Mouse (Mus musculus) erythroid progenitor cell, adult 5-6 weeks (primary cell): ENCODE measurements around the gene Dlst. TPM values are rescaled to one million over a fixed set of nuclear protein-coding genes. Genes with fewer than 3 reads are reported as not detected.

ENCODE experiments used
- ATAC-seq: replicated peaks from 2 replicates; pipeline ENCODE4 v1.8.0; 2016; ENCODE audit warnings: moderate number of reproducible peaks, mild to moderate bottlenecking, moderate TSS enrichment, inconsistent platforms; ENCODE audit not compliant: poor library complexity, low FRiP score, severe bottlenecking
- total RNA-seq, 2 experiments: library from RNA; stranded (forward) in 1 of 2; stranded (reverse) in 1 of 2; fragments of 150-400 nt in 1 of 2; fragments of 186-747, 209-891 nt in 1 of 2; gene quantifications; 2 replicates each; pipeline versions ENCODE4 v1.2.3 to v1.2.4; 2015 to 2017; ENCODE audit warnings: low replicate concordance in 2 of 2

Dlst gene
- 106 and 118 TPM in 2 replicates for total RNA-seq (2015; ENCODE audit: low replicate concordance)
- total RNA-seq (2017; ENCODE audit: low replicate concordance), result 181 and 293 TPM in 2 replicates

DNA sequence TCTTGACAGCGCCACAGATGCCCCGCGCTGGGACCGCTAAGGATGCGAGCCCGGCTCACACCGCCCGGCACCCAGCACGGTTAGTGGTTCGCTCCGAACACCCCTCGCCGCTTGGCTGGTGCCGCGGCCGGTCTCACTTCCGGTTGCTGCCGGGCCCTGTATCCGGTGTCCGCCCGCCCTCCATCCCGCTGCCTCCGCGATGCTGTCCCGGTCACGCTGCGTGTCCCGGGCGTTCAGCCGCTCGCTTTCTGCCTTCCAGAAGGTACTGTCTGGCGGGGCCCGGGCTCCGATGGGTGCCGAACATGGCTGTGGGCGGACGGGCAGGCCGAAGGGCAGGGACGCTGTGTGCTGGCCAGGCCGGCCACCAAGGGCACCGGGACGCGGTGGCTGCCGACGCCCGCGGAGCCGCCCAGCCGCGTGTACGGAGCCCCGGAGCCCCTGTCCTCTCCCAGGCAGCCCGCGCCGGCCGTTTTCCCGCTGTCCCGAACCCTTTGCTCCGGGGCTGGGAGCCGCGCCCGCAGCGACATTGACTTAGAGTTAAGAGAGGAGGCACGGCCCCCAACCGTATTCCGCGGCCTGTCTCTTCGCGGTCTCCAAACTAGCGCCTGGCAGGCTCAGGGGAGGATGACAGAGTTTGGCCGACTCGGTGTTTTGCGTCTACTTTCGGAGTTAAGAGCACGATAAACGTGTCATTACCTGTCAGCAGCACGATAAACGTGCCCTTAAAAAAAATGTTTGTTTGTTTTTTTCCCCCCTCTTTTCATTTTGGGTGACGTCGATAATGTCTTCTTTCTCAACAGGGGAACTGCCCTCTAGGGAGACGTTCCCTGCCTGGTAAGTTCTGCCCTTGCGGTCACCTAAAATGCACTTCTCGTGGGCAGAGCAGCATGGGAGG, at the start of gene Dlst, which contains the start of gene Prox2:
TSS of gene Dlst (plus strand) at position 136 of the 895 bp plus-strand sequence.
TSS of gene Prox2 (minus strand) at position 62 of the 895 bp plus-strand sequence.
- ATAC-seq, result peak; percentile 92

DNA sequence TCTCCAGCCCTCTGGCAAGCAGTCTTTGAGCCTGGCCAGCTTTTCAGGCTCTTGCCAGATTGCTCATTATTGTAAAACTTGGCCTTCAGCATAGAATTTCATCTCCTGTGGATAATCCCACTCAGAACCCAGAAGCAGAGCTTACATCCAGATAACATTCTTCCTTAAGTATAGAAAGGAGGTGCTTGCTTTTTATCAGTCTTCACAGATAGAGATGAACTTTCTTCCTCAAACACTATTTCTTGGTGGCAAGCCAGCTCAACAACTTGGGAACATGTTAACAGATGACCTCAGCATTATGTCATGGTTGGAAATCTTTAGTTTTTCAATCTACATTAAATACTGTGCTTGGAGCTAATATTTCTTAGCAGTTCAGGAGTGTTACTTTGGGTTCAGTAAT, 39.6 kb upstream of the Dlst start:
- ATAC-seq, result no peak

DNA sequence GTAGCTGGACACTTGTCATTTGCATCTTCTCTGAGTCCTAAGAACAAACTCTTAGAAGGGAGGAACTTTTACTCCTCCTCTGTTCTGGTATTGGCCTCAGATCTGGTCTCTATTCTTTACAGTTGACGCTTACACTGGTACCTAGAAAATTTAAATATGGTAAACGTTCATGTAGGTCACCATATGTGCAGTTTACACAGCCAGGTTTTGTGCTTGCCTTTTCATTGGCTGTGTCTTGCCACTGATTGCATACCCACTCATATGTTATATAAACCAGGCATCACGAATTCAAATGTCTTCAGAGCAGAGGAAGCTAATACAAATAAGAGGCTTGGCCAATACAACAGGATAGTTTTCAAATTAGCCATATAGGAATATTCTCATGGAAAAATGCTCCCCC, 33.5 kb upstream of the Dlst start:
- ATAC-seq, result no peak

DNA sequence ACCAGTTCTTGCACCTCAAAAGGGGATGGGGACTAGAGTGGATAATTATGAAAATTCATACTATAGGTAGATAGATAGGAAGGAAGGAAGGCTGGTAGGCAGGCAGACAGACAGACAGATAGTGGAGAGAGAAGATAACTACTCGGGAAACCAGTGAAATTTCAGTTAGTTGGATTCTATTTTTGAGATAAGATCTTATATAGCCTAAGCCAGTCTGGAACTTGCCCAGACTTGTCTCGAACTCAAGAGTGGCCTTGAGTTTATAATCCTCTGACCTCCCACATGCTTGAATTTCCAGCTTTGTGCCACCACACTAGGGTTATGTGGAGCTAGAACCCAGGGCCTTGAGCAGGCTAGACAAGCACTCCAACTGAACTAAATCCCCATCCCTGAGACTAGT, 26.4 kb upstream of the Dlst start:
- 0 out of 2 replicates have a peak, but pooled peaks have one; percentile 45 for ATAC-seq

DNA sequence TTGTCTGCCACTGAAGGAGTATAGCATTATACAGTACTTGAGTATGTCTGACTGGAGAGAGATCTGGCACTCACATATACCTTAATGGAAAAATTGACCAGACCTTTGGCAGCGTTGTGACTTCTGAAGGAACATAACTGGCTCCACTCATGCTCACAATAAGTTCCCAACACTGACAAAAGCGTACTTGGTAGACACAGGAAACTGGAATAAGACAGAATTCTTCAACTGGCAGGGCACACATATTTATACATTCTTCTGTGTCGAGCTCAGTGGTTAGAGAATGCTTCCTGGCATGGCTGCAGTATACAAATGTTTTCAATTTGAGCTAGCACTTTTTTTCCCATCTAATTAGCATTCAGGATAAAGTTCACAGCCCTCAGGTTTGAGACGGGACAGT, 25.7 kb upstream of the Dlst start:
- no peak for ATAC-seq

DNA sequence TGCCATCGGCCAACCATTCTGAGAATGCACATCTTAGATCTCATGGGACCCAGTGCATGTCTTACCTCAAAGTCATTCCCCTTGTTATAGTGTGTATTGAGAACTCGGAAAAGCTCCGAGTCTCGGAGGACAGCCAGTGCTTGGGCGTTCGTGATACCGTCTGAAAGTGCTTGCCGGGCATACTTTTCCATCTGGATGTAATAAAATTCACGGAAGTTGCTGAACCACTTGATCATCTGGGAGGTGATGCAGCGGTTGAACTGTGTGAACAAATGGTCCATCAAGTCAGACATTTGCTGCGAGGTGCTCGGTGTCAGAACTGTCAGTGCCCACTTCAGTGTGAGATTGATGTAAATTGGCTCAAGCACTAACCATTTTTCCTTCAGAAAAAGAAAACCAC, 22.8 kb upstream of the Dlst start:
- ATAC-seq, result no peak

DNA sequence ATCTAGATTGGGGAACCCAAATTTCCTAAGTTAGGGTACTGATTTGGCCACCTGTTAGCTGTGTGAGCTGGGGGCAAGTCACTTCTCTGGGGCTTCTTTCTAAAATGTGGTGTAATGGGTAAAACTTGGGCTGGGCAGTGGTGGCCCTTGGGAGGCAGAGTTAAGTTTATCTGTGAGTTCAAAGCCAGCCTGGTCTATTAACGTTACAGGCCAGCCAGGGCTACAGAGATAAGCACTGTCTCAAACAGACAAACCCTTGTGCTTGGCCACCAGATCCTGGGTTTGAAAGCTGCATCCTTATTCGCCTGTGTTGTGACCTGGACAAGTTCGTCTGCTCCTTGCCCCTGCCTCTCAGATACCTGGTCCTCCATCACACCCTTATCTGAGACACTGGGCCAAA, 19.4 kb upstream of the Dlst start:
- ATAC-seq, result 0 out of 2 replicates have a peak, but pooled peaks have one; percentile 41

DNA sequence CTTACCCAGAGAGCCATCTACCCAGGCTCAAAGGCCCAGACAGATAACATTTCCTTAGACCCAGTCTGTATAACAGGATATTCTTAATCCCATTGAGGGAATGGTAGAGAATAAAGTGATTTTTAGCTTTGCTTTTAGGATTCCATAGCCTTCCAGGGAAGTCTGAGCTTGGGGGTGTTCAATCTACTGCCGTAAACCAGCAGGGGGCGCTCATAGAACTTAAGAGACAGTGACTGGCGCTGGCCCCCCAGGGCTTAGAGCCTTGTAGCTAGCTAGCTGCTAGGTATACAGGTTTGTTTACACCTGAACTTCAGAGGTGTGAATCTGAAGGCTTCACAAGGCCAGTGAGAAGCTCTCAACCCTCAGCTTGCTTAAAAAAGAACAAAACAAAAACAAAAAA, 18.4 kb upstream of the Dlst start:
- peak; percentile 74 for ATAC-seq

DNA sequence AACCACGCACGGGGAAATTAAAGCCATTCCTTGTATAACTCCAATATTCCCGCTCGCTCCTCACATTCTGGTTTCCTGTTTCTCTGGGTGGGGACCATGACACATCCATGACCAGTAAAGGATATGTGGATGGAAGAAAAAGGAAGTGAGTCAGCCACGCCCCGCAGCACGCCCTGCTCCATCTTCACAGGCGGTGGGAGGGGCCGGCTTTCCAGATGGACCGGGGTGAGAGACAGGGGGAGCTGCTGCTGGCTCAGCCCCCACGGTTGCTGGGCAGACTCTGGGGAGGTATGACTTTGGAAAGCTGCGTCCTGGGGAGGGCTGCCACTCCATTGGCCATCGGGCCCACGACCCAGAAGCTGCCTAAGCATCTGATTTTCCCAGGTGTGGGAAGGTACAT, 16.6 kb upstream of the Dlst start:
- ATAC-seq, result no peak

DNA sequence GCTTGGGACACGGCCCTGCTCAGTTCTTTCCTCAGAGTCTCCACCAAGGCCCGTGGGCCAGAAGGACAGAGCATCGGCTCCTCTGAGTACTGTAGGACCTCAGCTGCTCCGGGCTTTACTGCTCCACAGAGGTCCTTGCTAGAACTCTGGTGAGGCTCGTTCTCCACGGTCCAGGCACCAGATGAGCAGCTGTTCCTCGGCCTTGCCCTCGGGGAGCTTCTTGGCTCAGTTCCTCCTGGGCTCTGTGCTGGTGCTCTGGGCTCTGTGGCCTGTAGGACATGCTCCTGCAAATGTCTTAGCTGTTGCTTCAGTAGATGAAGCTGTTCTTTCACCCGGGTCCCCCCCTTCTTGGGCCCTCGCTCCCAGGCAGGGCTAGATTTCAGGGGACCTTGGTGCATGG, 15.9 kb upstream of the Dlst start:
- no peak for ATAC-seq

DNA sequence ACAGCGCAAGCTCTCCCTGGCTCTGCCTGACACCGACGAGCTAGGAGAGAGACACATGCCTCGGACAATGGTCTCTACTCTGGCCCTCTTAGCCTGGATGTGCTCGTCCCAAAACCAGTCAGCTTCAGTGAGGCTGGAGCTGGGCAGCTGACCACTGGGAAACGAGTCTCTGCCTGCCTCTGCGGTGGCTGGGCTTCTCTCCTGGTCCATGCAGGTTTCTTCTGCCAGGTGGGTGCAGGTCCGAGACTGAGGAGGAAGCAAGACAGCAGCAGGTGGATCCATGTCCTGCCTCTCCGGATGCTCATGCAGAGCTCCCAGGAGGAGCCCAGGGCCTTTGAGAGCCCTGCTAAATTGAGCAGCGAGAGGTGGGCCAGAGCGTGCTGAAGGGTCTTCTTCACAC, 15.5 kb upstream of the Dlst start:
- no peak for ATAC-seq

DNA sequence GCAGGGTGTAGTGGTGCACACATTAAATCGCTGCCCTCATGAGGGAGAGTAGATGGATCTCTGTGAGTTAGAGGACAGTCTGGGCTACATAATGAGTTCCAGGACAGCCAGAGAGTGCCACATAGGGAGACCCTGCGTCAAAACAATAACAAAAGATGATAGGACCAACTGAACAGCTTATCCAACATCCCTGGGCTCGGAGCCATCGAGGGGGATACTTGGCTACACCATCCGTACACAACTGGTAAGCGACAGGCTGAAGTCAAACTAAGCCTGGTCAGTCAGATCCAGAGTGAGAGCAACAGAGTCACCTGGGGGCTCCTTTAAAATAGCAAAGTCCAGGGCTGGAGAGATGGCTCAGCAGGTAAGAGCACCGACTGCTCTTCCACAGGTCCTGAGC, 14.8 kb upstream of the Dlst start:
- ATAC-seq, result no peak

DNA sequence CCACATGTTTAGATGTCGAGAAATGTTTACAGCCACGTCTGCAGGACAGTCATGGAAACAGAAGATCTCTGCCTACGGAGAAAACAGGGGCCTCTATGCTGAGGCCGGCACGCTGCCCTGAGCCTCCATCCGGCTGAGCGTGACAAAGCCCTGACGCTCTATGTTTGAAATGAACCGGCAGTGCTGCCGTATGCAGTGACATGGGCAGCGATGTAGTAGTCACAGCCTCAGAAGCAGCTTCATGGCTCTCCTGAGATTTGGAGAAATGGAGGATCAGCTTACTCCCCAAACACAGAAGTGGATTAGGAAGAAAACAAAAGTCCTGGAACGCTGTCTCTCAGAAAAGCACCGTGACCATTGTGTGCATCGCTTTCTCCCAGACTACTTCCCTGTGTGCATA, 9.6 kb upstream of the Dlst start:
- no peak for ATAC-seq

DNA sequence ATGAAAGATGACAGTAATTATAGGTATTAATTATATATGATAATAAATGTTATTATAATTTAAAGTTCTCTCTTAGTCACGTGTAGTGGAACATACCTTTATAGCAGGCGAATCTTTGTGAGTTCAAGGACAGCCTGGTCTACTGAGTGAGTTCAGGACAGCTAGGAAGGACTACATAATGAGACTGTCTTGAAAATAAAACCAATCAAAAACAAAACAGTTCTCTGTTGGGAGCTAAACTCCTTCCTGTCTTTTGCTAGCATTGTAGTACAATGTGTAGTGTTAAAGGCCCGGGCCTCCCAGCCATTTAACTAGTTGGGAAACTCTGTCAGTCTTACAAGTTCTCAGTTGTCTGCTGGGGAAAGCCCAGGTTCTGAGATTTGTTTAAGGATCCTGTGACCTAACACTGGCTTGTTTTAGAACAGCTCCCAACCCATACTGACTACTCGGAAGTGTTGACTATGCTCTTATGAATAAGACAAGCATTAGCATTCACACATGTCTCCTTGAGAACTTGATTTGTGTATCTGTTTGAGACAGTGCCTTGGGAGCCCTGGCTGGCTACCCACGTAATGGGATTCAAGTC, 9.0 kb upstream of the Dlst start:
- ATAC-seq, result no peak

DNA sequence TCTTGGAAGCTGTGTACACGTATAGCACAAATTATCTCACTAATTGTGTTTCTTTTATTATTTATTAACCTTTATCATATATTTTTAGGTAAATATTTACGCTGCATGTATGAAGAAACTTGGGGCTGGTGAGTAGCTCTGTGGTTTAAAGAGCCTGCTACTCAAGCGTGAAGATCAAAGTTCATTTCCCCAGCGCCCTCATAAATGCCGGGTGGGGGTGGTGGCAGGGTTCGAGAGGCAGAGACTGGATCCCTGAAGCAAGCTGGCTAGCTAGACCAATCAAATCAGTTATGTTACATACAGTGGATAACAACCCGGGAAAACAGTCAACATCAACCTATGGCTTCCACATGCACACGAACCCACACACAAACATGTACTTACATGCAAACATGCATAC, 7.5 kb upstream of the Dlst start:
- ATAC-seq, result no peak

DNA sequence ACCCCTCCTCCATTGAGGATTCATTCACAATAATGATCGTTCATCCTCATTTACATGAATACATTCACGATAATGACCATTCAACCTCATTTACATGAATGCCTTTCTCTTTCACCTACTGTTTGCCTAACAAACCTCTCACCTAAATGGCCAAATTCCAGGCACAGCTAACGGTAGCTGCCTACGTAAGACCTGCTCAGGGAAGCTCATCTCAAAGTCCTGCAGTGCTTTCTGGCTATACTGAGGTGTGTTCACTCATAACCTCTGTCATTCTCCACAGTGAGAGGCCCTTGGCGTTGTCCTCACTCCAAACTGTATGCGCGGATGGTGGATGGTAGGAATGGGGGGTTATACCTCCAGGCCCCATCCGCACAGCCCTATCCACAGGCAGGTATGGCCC, 5.8 kb upstream of the Dlst start:
- no peak for ATAC-seq

DNA sequence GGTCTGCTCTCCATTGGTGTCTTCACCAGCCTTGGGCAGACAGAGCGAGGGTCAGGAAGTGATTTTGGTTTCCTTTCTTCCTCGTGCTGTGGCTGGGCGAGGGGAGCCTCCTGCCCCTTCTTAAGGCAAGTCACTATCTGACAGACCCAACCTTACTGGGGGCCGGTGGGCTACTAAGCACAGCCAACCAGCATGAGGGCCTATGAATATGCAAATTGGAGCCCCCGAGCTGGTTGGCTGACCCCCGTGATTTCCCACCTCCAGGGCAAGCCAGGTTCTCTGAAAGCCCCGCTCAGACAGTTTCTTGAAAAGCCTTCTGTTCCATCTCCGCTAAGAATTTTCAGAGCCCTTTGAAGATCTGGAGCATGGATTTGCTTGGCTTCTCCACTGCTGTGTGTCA, 4.3 kb upstream of the Dlst start:
- ATAC-seq, result no peak

DNA sequence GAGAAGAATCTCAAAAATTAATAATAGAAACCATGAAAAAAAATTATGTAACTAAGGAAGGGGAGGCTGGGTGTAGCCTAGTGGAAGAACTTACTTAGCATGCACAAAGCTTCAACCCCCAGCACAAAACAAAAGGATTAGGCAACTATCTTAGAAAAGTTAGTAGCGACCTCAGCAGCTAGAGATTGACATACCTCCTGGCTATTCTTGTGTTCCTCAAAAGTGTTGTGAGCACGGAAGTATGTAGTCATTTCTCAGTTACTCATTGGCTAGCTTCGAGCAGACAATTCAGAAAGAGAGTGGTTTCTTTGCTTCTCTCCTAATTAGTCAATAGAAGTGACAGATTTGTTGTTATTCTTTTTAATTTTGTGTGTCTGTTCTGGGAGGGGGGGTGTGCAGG, 2.0 kb upstream of the Dlst start:
- no peak for ATAC-seq

DNA sequence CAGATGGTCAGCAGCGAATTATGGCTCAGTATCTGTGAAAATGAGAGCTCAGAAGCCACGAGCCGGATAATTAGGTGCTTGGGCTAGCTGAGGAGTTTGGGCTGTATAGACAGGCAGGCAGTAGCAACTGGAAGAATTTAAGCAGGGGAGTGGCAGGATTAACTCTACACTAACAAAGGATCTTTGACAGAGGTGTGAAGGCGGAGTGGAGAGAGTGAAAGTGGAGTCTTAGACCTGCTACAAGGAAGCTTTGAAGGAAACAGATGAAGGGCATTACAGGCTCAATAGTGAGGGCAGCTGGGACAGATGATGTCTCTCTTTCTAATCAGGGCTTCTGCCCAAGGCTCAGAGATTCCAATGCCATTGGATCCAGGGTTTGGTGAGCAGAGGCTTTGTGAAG, 1.2 kb upstream of the Dlst start:
- ATAC-seq, result no peak

DNA sequence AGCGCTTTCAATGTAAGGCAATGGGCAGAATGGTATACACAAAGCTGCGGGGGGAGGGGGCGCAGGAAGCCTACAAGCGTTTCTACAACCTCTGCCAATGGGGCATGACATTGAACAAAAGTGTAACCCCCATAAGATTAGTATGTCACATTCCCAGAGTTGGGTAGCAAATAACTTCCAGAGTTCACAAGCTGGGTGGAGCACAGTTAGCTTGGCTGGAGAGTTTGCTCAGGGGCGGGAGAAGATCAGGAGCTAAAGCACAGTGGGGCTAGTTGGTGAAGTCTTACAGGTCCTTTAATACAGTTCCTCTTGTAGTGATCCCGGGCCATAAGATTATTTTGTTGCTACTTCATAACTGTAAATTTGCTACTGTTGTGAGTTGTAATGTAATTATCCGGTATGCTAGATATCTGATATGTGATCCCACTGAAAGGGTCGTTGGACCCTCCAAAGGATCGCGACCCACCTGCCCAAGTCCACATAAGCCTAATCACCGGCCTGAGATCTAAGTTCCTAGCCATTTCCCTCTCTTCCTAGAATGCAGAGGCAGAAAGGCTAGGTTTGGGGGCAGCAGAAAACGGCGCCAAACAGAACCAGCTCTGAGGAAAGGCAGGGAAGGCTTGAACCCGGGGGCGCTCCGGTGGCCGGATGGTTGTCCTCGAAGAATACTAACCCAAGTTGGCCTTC, 479 bp upstream of the Dlst start:
- ATAC-seq, result peak; percentile 76
